8 mouse cellular contexts compared by ENCODE assay signal in genomic region chr7:78579461-78580234, GRCm38 (mm10).
DNase-seq lines count a peak whose midpoint lies in the region; ATAC-seq lines count a peak whose summit lies in the region.

No protein-coding gene starts in this region.

- H3K27me3 ChIP-seq in hindbrain, embryonic 10.5 days (ENCODE audit: insufficient read depth, poor library complexity, severe bottlenecking): peaks cover 88% of the 10 kb centered on the region
- H3K27me3 ChIP-seq in midbrain, embryonic 12.5 days: peaks cover 82% of the 10 kb centered on the region

- intact Hi-C loops in left cerebral cortex, postnatal 4 days (cut with DNase I): loop anchor here (5.0 to 10.0 kb wide), 2 partner anchors 312 to 1445 kb away; no protein-coding TSS in a partner anchor

- WGBS in hindbrain, embryonic 10.5 days: 3% methylated on average over 13 of the region's 13 CpGs
- 2% methylated on average over 13 of the region's 13 CpGs for WGBS in midbrain, embryonic 12.5 days

- peak overlapping the region; percentile 65 for H3K9ac ChIP-seq in midbrain, embryonic 12.5 days (replicated peaks)

- ATAC-seq in midbrain, embryonic 12.5 days (ENCODE audit: low FRiP score, low read depth): no peak

- no peaks in the 10 kb centered on the region for H3K9me3 ChIP-seq in hindbrain, embryonic 10.5 days
- no peaks in the 10 kb centered on the region for H3K9me3 ChIP-seq in midbrain, embryonic 12.5 days

- DNase-seq in left cerebral cortex, postnatal 4 days: peak; percentile 87
- DNase-seq in left cerebral cortex, adult 18-20 months (ENCODE audit: low spot score in 2 of 2): no peak
- peak; percentile 39 for DNase-seq in adipocyte (ENCODE audit: low spot score)
- DNase-seq in cerebellum, postnatal 25 days: peak; percentile 74 to 87
- peak; percentile 57 for DNase-seq in hindbrain, embryonic 10.5 days (ENCODE audit: low spot score)
- no peak for DNase-seq in yolk sac, embryonic 10.5 days (ENCODE audit: low spot score)
- no peak for DNase-seq in spleen, postnatal 14 days (ENCODE audit: low spot score in 2 of 2)

- peak overlapping the region; percentile 66 for H3K4me3 ChIP-seq in hindbrain, embryonic 10.5 days
- peak overlapping the region; percentile 59 for H3K4me3 ChIP-seq in midbrain, embryonic 12.5 days

- H3K4me1 ChIP-seq in hindbrain, embryonic 10.5 days (replicated peaks): peaks cover 37% of the 10 kb centered on the region
- H3K4me1 ChIP-seq in midbrain, embryonic 12.5 days: peaks cover 27% of the 10 kb centered on the region

- H3K4me2 ChIP-seq in midbrain, embryonic 12.5 days (replicated peaks): peak overlapping the region; percentile 89

- peak overlapping the region; percentile 87 for H3K27ac ChIP-seq in hindbrain, embryonic 10.5 days
- no peak overlapping the region for H3K27ac ChIP-seq in midbrain, embryonic 12.5 days (replicated peaks)

- no peaks in the 10 kb centered on the region for H3K36me3 ChIP-seq in hindbrain, embryonic 10.5 days
- no peaks in the 10 kb centered on the region for H3K36me3 ChIP-seq in midbrain, embryonic 12.5 days

Comparison
In these comparisons a context has a peak if more than half of its experiments do, and no peak if none do; other contexts are left out.
1. DNase-seq: peak in left cerebral cortex, postnatal 4 days (single experiment), adipocyte (single experiment), cerebellum, postnatal 25 days (2 of 2) and hindbrain, embryonic 10.5 days (single experiment); none in left cerebral cortex, adult 18-20 months (0 of 2), yolk sac, embryonic 10.5 days (single experiment) and spleen, postnatal 14 days (0 of 2).